Mouse (Mus musculus): Measurements from ENCODE around the gene Alad. TPM values are rescaled to one million over a fixed set of nuclear protein-coding genes. Genes with fewer than 3 reads are reported as not detected.

Alad gene
- total RNA-seq, 2 experiments from 2014 or later, result 34.0 to 41.1 TPM

DNA sequence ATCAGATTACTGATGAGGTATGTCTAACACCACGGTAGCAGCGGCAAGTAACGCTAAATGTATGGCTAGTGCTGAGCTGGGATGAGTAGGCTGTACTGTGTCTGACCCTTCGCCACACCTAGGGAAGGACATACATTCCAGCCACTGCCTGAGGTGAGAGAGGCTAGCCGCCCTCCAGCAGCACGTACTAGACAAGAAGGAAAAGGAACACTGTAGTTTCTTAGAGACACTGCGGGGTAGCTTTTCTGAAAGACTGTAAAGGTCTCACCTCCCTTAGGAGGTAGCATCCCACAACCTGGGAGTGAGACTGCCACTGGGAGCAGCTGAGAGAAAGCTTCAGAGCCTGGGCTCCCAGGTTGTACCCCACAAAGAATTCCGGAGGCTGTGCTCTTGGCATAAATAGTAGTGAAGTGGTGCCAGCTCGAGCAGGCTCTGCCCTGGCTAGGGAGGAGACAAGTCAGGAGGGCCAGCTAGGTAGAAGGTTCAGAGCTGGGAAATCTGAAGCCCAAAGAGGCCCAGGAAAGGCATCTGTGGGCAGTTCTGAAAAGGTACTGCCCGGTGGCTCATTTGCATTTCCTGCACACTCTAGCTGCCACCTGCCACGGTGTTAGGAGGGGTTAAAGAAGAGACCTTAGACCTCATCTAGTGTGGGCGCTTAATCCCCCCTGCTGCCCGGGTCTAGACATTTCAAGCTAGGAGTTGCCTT is 1.1 kb downstream of the Alad start:
- DNase-seq (ENCODE audit: low spot score in 2 of 2), result no peak

DNA sequence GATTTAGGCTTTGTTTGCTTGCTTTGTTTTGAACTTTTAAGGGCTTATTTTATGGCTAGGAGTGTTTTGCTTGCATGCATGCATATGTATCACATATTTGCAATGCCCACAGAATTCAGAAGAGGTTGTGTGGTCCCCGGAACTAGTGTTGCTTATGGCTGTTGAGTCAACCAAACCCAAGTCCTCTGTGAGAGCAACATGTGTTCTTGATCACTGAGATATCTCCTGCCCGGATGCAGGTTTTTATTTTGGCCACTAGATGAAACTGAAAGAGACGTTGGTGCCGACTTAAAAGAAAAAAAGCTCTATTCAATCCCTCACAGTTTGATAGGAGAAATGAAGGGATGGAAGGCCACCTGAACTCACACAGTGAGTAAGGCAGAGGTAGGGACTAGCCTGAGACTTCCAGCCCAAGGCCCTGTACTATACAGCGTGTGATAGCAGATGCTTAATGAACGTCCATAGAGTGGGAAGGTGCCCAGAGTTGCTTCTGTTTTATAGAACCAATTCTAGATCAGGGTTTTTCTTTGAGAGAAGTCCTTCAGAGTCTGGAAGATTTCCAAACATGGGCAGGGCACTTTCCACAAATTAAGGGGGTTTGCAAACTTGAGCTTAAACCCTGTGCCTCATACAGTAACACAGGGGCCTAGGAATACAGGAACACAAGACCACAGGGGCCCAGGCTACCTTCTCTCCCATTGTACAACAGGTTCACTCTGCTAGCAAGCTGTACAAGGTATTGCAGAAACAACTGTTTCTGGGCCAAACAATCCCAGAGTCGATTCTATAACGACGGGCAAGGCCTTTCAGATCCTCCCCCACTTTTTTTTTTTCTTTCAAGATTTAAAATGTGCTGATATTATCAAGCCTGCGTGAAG is 1.9 kb downstream of the Alad start:
- DNase-seq (ENCODE audit: low spot score in 2 of 2), result no peak

DNA sequence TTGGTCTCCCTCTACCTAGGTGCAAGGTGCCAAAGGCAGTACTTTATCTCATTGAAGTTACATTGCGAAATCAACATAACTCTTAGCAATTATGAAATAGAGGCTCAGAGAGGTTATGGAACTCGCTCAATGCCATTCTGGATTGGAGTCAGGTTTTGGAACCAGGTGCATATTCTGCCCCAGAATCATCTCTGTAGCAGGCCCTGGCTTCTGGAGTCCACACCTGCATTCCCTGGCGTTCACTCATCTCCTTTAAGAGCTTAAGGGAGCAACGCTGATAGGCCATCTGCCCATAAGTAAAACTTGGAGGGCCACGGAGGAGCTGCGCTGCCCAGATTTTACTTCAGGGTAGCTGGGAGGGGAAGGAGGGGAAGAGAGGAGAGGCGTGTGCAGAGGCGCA is 2.7 kb downstream of the Alad start:
- no peak for DNase-seq (ENCODE audit: low spot score in 2 of 2)

DNA sequence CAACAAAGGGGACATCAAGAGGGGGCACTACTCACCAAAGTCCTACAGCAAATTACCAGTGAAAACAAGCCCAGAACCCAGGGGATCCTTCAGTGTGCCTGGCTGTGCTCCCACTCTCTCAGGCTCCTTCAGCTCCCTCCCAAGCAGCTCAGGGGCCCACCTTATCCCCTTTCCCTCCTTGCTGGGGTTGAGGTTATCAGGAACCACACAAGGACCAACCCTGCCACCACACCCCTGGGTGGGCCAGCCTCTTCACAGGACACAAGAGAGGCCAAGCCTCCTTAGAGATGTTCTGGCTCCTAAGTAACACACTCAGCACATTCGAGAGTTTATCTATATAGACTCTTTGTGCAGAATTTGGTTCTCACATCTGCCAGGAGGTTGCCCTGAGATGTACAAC is 3.1 kb downstream of the Alad start:
- no peak for DNase-seq (ENCODE audit: low spot score in 2 of 2)

DNA sequence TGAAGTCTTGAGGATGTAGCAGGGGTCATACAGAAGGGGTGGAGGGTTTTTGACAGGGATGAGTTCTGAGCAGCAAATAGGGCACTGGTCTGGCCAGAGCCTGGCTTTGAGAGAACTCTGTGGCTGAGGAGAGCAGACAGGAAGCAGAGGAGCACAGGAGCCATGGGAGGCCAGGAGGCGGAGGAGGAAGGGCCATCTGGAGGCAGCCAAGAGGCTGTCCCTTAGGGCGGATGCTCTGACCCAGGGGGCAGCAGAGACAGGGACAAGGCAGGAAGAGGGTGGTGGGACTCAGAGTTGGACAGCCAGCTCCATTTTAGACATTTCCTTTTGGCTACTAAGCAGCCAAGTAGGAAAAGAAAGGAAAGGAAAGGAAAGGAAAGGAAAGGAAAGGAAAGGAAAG is 3.6 kb downstream of the Alad start:
- no peak for DNase-seq (ENCODE audit: low spot score in 2 of 2)

DNA sequence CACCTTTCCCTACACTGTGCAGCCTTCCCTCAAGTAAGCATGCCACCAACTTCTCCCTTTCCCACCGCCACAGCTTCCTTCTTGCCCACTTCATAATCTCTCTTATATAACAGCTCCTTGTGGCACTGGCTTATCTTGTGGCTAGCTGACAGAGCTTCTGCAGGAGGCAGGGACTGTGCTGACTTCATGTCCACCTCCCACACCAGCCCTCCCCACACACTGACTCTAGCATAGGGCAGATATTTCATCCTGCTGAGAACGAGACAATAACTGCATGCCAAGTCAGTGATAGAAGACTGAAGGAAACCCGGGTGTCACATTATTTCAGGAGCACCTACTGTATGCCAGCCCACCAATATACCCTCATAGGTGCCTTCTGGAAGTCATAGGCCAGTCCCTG is 4.2 kb downstream of the Alad start:
- DNase-seq (ENCODE audit: low spot score in 2 of 2), result no peak

DNA sequence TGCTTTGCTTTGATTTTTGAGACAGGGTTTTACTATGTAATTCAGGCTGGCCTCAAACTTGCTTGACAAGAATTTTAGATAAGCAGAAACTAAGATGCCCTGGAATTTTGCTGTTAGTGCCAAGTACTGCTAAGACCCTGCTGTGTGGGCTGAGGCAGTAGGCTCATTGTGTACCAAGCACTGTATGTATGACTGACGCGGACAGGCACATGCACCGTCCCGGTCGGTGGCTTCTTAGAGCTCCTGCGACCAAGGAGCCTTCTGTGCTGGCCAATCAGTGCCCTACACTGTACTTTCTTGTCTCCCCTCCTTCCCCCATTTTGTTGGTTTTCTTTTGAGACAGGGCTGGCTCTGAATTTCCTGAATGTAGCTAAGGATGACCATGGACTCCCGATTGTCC is 4.7 kb downstream of the Alad start:
- DNase-seq (ENCODE audit: low spot score in 2 of 2), result no peak

DNA sequence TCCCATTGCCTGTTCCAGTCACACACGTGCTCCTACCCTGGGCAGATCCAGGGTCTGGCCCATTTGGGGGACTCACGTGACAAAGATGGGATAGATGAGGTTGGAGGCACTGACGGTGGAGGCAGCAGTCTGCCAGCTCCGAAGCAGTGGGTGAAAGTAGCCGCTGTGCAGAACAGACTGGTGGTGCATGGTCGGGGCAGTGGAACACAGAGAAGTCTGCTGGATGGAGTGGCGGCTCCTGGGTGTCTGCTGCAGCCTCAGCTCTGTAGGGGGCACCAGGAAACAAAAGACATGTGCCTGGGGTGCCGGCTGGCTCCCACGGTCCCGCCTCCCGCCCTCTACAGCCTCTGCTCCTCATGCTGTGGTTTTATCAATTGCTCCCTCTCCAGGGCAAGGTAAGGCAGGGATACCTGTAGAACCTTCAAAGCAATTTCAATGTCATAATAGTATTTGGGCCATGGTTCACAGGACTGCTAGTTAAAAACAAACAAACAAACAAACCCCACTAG is 5.7 kb downstream of the Alad start:
- DNase-seq (ENCODE audit: low spot score in 2 of 2), result no peak

DNA sequence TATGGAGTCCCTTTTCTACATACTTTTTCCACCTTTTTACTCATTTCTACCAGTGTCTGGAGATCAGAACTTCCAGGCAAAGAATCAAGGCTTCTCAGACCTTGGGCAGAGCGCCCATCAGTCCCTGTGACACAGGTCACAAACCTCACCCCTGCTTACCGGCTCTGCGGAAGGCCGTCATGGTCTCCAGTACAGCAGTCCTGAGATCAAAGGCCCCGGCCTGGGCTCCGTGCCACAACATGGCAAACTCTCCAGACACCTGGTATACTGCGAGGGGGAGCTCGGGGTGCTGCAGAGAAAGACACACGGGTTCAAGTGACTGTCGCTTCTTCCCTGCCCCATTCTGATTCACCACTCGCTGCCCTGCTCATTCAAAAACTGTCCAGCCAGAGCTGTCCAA is 9.8 kb downstream of the Alad start:
- no peak for DNase-seq (ENCODE audit: low spot score in 2 of 2)

DNA sequence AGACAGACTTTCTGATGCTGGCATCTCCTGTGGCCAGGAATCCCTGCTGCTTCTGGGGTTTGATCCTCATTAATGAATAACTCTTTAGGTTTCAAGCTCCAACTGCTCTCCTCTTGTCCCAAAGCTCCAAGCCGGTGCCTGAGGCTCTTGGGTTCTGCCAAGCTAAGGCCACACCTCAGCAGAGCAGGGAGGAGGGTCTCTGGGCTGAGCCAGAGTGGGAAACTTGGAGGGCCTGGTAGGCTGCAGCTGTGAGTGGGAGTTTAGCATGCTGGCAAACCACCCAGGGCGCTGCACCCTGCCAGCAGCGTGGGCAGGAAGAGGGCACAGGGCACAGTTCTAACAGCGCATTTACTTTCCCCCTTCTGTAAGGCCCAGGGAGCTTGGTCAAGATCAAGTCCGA is 10.9 kb downstream of the Alad start:
- DNase-seq (ENCODE audit: low spot score in 2 of 2), result no peak

DNA sequence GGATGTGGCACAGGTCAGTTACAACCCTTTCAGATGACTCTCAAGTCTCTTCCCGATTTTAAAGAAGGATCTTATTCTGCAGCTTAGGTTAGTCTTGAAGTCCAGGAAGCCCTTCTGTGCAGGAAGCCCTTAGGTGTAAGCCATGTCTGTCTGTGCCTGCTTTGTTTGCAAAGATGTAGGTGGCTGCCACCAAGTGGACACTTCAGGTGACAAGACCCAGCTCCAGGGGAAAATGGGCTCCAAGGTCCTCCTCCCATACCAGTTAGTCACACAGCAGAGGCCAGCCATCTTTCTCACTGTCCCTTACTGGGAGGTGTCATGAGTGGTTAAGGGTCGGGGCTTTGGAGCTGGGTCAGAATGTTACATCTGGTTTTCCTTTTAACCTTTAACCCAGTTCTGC is 12.9 kb downstream of the Alad start:
- no peak for DNase-seq (ENCODE audit: low spot score in 2 of 2)

DNA sequence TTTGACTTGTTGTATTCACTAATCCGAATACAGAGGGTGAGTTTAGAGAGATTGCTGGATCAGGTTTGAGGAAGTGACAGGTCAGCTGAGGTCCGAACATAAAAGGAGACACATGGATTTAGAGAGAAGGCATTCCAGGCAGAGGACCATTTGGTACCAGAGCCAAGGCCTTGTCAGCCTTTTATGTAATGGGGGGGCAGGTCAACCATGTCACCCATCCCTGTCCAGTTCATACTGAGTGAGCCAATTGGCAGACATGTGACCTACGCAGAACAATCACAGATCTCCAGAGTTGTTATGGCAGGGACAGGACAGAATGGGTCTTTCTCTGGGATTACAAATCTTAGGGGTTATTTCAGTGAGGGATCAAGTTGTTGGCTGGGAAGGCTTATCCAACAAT is 13.7 kb downstream of the Alad start:
- no peak for DNase-seq (ENCODE audit: low spot score in 2 of 2)

DNA sequence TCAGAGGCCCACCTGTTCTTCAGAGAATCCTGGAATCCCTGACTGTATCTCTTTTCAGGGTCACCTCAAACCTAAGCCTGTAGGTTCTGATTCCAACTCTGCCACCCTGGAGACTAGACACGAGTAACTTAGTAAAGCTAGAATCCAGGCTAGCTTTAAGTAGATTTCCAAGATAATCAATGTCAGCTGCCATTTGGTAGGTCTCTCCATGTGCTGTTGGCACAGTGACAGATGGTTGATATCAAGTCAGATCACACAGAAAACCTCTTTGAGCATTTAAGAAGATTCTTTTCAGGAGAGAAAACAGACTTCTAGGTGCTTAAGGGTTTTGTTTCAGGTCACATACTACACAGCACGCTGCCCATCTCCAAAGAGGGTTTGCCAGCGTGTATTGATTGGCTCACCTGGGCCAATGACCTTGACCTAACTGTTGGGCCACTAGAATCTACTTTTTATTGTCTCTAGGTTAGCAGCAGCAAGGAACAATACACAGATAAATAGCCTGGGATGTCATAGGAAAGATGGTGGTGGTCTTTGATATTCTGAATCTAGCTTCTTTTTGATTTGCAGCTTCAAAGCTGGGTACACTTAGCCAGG is 16.2 kb downstream of the Alad start, which contains the start of gene Hdhd3:
Gene Hdhd3 (minus strand): TSS at position 94 of the 597 bp plus-strand sequence.
- DNase-seq (ENCODE audit: low spot score in 2 of 2), result no peak

DNA sequence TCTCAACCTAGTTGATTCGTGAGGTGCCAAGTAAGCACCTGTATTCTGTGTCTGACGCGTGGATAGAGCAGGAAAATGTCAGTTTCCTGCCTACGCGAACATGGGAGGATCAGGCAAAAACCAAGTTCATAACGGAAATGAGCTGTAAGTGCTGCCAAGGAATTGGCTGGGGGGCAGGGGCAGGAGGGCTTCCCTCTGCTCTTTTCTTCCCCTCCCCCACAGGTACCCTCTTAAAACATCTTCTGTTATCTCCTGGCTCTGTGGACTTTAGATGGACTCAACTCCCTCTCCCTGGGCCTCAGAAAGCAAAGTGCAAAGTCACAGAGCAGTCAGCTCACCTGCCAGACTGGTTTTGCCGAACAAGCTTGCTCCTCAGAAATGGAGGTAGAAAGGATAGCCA is 16.7 kb downstream of the Alad start:
- no peak for DNase-seq (ENCODE audit: low spot score in 2 of 2)

DNA sequence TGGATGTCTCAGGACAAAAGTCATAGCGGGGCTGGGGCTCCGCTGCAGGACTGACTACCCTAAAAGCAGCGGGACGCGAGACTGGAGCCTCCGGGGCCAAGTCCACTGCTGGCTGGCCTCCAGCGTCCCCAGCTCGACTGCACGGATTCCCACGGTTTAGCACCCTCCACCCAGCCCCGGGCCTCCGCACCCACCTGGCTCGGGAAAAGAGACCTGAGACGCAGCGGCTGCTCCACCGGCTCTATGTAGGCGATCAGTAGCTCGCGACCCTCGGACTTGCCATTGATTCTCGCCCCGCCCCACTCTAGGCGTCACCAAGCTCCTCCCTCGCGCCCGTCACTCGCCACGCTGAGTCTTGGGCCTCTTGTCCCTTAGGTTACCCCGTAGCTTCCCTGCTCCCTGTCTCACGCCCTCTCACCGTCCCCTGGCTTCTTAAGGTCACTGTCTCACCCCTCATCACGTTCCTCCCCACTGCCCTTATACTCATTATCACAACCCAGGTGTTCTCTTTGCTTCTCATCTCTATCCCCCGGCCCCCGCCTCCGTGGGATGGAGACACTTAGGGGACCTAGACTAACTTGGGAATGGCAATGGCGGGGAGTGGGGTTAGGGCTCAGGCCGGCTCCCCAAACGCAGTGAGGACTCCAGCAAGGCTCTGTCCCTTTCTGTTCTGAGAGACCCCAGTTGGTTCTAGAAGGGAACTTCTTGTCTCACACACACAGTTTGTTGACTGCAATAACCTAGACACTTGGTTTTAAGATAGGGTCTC is 17.6 kb downstream of the Alad start:
- DNase-seq (ENCODE audit: low spot score in 2 of 2), result peak; percentile 75 to 88

DNA sequence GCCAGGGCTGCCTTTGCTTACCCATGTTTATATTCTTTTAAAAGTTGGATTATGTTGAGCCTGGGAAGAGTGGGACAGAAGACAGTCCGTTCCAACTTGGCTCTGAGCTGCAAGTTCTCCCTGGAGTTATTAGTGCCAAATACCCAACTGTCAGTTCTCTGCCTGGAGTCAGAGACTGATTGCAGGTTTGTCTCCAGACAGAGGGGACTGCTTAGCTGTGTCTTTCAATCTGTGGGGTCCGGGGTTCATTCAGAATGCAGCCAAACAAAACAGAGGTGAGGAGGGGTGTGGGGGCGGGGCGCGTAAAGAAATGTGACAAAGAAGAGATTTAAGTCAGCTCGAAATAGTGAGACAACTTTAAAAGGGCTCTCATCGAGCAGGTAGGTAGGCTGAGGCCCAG is 18.2 kb downstream of the Alad start:
- no peak for DNase-seq (ENCODE audit: low spot score in 2 of 2)

DNA sequence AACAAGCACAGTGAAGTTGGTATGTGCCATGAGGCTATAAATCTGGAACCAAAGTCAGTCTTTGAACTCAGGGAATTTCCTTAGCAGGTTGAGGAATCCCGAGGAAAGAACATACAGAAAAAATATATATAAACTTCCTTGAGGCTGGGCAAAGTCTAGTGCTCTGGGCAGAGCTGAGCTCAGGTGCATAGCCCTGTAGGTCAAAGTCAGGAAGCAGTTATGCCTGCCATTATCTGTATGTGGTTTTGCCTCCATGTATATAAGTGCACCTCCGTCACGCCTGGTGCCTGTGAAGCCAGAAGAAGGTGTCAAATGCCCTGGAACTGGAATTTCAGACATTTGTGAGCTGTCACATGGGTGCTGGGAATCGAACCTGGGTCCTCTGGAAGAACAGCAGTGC is 18.9 kb downstream of the Alad start:
- no peak for DNase-seq (ENCODE audit: low spot score in 2 of 2)

DNA sequence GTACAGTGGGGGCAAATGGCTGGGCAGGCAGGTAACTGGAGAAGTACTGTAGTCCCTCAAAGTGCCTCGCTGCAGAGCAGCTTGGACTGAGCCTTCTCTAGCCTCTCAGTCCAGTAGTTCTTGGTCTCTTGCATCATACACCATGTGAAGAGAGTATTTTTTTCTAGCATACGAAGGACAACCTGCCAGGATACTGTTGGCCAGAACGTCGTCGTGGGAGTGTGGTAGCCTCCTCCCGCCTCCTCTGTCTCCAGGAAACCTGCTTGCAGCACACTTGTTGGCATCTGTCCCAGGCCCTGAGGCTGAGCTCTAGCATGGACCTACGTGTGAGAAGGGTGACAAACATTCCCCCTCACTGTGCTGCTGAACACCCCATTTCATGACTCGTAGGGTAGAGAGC is 22.9 kb downstream of the Alad start:
- no peak for DNase-seq (ENCODE audit: low spot score in 2 of 2)

DNA sequence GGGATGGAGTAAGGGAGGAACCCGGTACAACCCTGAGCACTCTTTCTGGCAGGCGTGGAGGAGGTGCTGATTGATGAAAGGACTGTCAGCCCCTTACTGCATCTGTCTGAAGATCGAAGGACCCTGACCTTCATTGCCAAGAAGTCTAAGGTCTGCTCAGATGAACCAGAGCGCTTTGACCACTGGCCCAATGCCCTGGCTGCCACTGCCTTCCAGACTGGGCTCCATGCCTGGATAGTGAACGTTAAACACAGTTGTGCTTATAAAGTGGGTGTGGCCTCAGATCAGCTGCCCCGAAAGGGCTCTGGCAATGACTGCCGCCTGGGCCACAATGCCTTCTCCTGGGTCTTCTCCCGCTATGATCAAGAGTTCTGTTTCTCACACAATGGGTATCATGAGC is 23.8 kb downstream of the Alad start:
- DNase-seq (ENCODE audit: low spot score in 2 of 2), result peak in 1 of 2 experiments; percentile 58

DNA sequence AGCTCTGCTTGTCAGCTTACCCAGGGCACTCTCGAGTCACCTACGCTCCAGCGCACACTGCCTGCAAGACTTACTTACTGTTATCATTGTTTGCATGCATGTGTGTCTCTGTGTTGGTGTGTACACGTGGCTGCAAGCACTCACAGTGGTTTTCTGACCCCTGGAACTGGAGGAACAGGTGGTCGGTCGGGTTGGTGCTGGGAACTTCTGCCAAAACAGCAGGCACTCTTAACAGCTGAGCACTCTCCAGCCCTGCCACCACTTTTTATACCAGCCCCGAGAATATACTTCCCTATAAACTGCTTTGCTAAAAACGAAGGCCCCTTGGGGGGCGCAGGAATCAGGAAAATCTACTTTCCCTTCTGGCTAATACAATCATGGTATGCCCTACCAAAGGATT is 25.5 kb downstream of the Alad start:
- no peak for DNase-seq (ENCODE audit: low spot score in 2 of 2)

DNA sequence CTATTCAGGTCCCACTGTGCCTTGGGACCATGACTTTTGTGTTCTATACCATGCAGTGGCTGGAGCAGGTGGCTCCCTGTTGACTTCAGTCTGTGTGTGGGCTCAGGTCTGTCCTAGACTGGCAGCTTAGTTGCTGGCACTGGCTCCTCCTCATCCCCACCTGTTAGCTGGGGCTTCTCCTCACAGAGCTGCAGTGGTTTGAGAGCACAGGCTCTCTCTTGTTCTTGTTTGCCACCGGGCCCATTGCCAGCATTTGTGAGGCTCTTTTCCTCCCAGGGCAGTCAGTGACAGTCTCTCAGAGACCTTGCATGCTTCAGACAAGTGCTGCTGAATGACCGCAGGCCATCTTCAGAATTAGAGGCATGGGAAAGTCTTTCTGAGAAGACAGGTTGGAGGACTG is 27.0 kb downstream of the Alad start:
- DNase-seq (ENCODE audit: low spot score in 2 of 2), result no peak
